Comparison of ENCODE assay signal across 13 mouse cellular contexts in genomic region chr15:25928831-25929230, GRCm38 (mm10). TPM values are rescaled to one million over a fixed set of nuclear protein-coding genes. Genes with fewer than 3 reads are reported as not detected.
DNase-seq lines count a peak whose midpoint lies in the region; ATAC-seq and TF ChIP-seq lines count a peak whose summit lies in the region.
"Had no signal": no experiment of that assay in that cellular context is flagged by ENCODE, and none has a peak within 500 bp of the region (broad histone marks: within the 10 kb centered on the region; RNA-seq: fewer than 3 reads in every experiment).

No protein-coding gene starts in this region.

- H3K27me3 ChIP-seq in kidney, adult 2 months (replicated peaks; ENCODE audit: control insufficient read depth, insufficient read depth, low read length) = no peaks in the 10 kb centered on the region
- H3K27me3 ChIP-seq in kidney, embryonic 16.5 days (ENCODE audit: insufficient read depth, low read length) = no peaks in the 10 kb centered on the region
- no peaks in the 10 kb centered on the region for H3K27me3 ChIP-seq in spleen, adult 2 months (ENCODE audit: control insufficient read depth, insufficient read depth, low read length)
- H3K27me3 ChIP-seq in hindbrain, embryonic 14.5 days (ENCODE audit: control insufficient read depth, insufficient read depth, low read length) = no peaks in the 10 kb centered on the region
- H3K27me3 ChIP-seq: embryonic facial prominence, embryonic 15.5 days; heart, embryonic 12.5 days; hindbrain, embryonic 15.5 days; limb, embryonic 12.5 days had no signal

- no peaks in the 10 kb centered on the region for H3K36me3 ChIP-seq in kidney, adult 2 months (ENCODE audit: control insufficient read depth, insufficient read depth, low read length)
- no peaks in the 10 kb centered on the region for H3K36me3 ChIP-seq in kidney, embryonic 16.5 days (ENCODE audit: insufficient read depth, low read length)
- no peaks in the 10 kb centered on the region for H3K36me3 ChIP-seq in spleen, adult 2 months (ENCODE audit: control insufficient read depth, insufficient read depth, low read length)
- H3K36me3 ChIP-seq in hindbrain, embryonic 14.5 days (replicated peaks; ENCODE audit: control insufficient read depth, insufficient read depth) = no peaks in the 10 kb centered on the region
- H3K36me3 ChIP-seq: embryonic facial prominence, embryonic 15.5 days; heart, embryonic 12.5 days; hindbrain, embryonic 15.5 days; limb, embryonic 12.5 days had no signal

- no peak overlapping the region for H3K4me2 ChIP-seq in kidney, embryonic 16.5 days (replicated peaks; ENCODE audit: low read depth, low read length)
- H3K4me2 ChIP-seq in hindbrain, embryonic 14.5 days (replicated peaks) = no peak overlapping the region
- H3K4me2 ChIP-seq: embryonic facial prominence, embryonic 15.5 days; hindbrain, embryonic 15.5 days; limb, embryonic 12.5 days had no signal

- no peak overlapping the region; the same call in 1 of the 2 replicates for H3K27ac ChIP-seq in kidney, adult 2 months (ENCODE audit: insufficient read depth, low read depth, low read length)
- H3K27ac ChIP-seq in kidney, embryonic 16.5 days (ENCODE audit: low read length) = no peak overlapping the region
- no peak overlapping the region for H3K27ac ChIP-seq in spleen, adult 2 months (ENCODE audit: insufficient read depth, low read length)
- H3K27ac ChIP-seq in hindbrain, embryonic 14.5 days = no peak overlapping the region
- H3K27ac ChIP-seq: embryonic facial prominence, embryonic 15.5 days; hindbrain, embryonic 15.5 days; limb, embryonic 12.5 days had no signal

- WGBS in kidney, adult 2 months = 70% methylated on average over 5 of the region's 5 CpGs
- WGBS in kidney, embryonic 16.5 days = 70% methylated on average over 5 of the region's 5 CpGs
- 73% methylated on average over 5 of the region's 5 CpGs for WGBS in spleen, adult 2 months
- WGBS in hindbrain, embryonic 14.5 days = 71% methylated on average over 5 of the region's 5 CpGs

- DNase-seq in kidney, adult 2 months = no peak
- no peak for DNase-seq in spleen, adult 2 months (ENCODE audit: low read depth in 1 of 2, low spot score in 2 of 2)
- DNase-seq in spleen, postnatal 10 days (ENCODE audit: low spot score in 2 of 2) = no peak
- DNase-seq in ES-CJ7 (ENCODE audit: low read depth, low spot score) = peak; percentile 60
- peak; percentile 53 for DNase-seq in naive thymus-derived CD4-positive, alpha-beta T cell, adult 2 months (ENCODE audit: low read depth)
- no peak for DNase-seq in hindbrain, embryonic 14.5 days (ENCODE audit: low spot score)
- DNase-seq in gastrocnemius, postnatal 36 days = no peak
- DNase-seq: spleen, adult 18-20 months had no signal

- H3K9ac ChIP-seq in kidney, embryonic 16.5 days (replicated peaks; ENCODE audit: low read length) = no peak overlapping the region
- no peak overlapping the region for H3K9ac ChIP-seq in hindbrain, embryonic 14.5 days
- H3K9ac ChIP-seq: embryonic facial prominence, embryonic 15.5 days; heart, embryonic 12.5 days; hindbrain, embryonic 15.5 days; limb, embryonic 12.5 days had no signal

- peak; percentile 46 for TF ChIP-seq CTCF in kidney, adult 2 months (conservative IDR thresholded peaks at IDR 0.05; ENCODE audit: insufficient read depth, insufficient read length, low read depth, low read length)
- TF ChIP-seq CTCF in spleen, adult 2 months (IDR thresholded peaks at IDR 0.05; ENCODE audit: extremely low read depth, insufficient read depth, insufficient read length, insufficient replicate concordance) = peak; percentile 36; the same call in 1 of the 2 replicates

- no peaks in the 10 kb centered on the region for H3K9me3 ChIP-seq in kidney, embryonic 16.5 days (ENCODE audit: low read length)
- no peaks in the 10 kb centered on the region for H3K9me3 ChIP-seq in hindbrain, embryonic 14.5 days (ENCODE audit: control insufficient read depth, low read length)
- H3K9me3 ChIP-seq: embryonic facial prominence, embryonic 15.5 days; heart, embryonic 12.5 days; hindbrain, embryonic 15.5 days; limb, embryonic 12.5 days had no signal

- no peak for ATAC-seq in kidney, embryonic 16.5 days (ENCODE audit: low FRiP score, low TSS enrichment)
- ATAC-seq in hindbrain, embryonic 14.5 days (ENCODE audit: low FRiP score) = no peak

- TF ChIP-seq POLR2A in kidney, adult 2 months (IDR thresholded peaks at IDR 0.05; ENCODE audit: low read depth, low read length) = no peak
- TF ChIP-seq POLR2A in spleen, adult 2 months (IDR thresholded peaks at IDR 0.05; ENCODE audit: low read depth, low read length) = no peak

- intact Hi-C loops in gastrocnemius, postnatal 36 days (cut with DNase I) = no loop called here

- H3K4me3 ChIP-seq in kidney, adult 2 months (ENCODE audit: insufficient read depth, low read depth, low read length) = no peak overlapping the region
- H3K4me3 ChIP-seq in kidney, embryonic 16.5 days (ENCODE audit: low read length) = no peak overlapping the region
- no peak overlapping the region for H3K4me3 ChIP-seq in spleen, adult 2 months (ENCODE audit: extremely low read depth, insufficient read depth, insufficient read length)
- H3K4me3 ChIP-seq in hindbrain, embryonic 14.5 days (replicated peaks; ENCODE audit: low read length) = no peak overlapping the region
- H3K4me3 ChIP-seq: embryonic facial prominence, embryonic 15.5 days; heart, embryonic 12.5 days; hindbrain, embryonic 15.5 days; limb, embryonic 12.5 days had no signal

- peaks cover 46% of the 10 kb centered on the region for H3K4me1 ChIP-seq in kidney, adult 2 months (ENCODE audit: control insufficient read depth, insufficient read depth, low read length)
- peaks cover 35% of the 10 kb centered on the region for H3K4me1 ChIP-seq in kidney, embryonic 16.5 days (ENCODE audit: insufficient read depth, low read length)
- H3K4me1 ChIP-seq in spleen, adult 2 months (ENCODE audit: control insufficient read depth, insufficient read depth, insufficient read length) = peaks cover 13% of the 10 kb centered on the region; the same call in 1 of the 2 replicates
- H3K4me1 ChIP-seq in hindbrain, embryonic 14.5 days (replicated peaks; ENCODE audit: control insufficient read depth, insufficient read depth, low read length) = 0 out of 2 replicates have a peak, but pooled peaks cover 3% of the 10 kb centered on the region

RNA-seq across cellular contexts. Expression of gene Zfp622, which starts 55.3 kb away (rescaled TPM):
- 12.4 and 14.9 TPM in 2 replicates for polyA plus RNA-seq in kidney, adult 2 months (2012; rRNA removed)
- polyA plus RNA-seq in kidney, embryonic 16.5 days (2015; fragmentation: Nextera tagmentation; extraction: Ambion mirVana) = 27.6 and 28.1 TPM in 2 replicates
- polyA plus RNA-seq in spleen, adult 2 months (2012; rRNA removed) = 15.8 and 23.2 TPM in 2 replicates
- 37.1 and 37.4 TPM in 2 replicates for polyA plus RNA-seq in hindbrain, embryonic 14.5 days (2014; fragmentation: Nextera tagmentation; extraction: Ambion mirVana)
- total RNA-seq in gastrocnemius, postnatal 36 days (2021) = 10 to 100 TPM; 19.6 to 23.0 TPM

Comparison
In these comparisons a context has a peak if more than half of its experiments do, and no peak if none do; other contexts are left out.
1. DNase-seq: peak in ES-CJ7 (single experiment) and naive thymus-derived CD4-positive, alpha-beta T cell, adult 2 months (single experiment); none in kidney, adult 2 months (single experiment), spleen, adult 2 months (0 of 2), spleen, postnatal 10 days (0 of 2), hindbrain, embryonic 14.5 days (single experiment) and gastrocnemius, postnatal 36 days (0 of 2).